Mouse (Mus musculus): ENCODE data around the gene Mrgprd. TPM values are rescaled to one million over a fixed set of nuclear protein-coding genes. Genes with fewer than 3 reads are reported as not detected.

The Mrgprd gene
- polyA plus RNA-seq, 1 experiment: not detected

- H3K4me3 ChIP-seq (ENCODE audit: insufficient read depth, low read depth, low read length): no peak overlapping the region
- H3K27ac ChIP-seq (replicated peaks; ENCODE audit: low read depth, low read length): no peak overlapping the region
- no peaks in the 10 kb centered on the region for H3K4me1 ChIP-seq (ENCODE audit: control insufficient read depth, insufficient read depth, insufficient read length, low read length)
Observed at GRCm38 (mm10) chr7:145319481-145319880, 4.8 kb downstream of the Mrgprd start.

GRCm38 (mm10) chr7:145323607-145324006 is 9.0 kb downstream of the Mrgprd start:
- no peak overlapping the region for H3K27ac ChIP-seq (replicated peaks; ENCODE audit: low read depth, low read length)
- H3K4me3 ChIP-seq (ENCODE audit: insufficient read depth, low read depth, low read length): no peak overlapping the region

GRCm38 (mm10) chr7:145325697-145326096 is 11.1 kb downstream of the Mrgprd start:
- no peaks in the 10 kb centered on the region for H3K4me1 ChIP-seq (ENCODE audit: control insufficient read depth, insufficient read depth, insufficient read length, low read length)
- H3K4me3 ChIP-seq (ENCODE audit: insufficient read depth, low read depth, low read length): no peak overlapping the region
- no peak overlapping the region for H3K27ac ChIP-seq (replicated peaks; ENCODE audit: low read depth, low read length)

More at GRCm38 (mm10) chr7:145323607-145324006, 9.0 kb downstream of the Mrgprd start:
- H3K4me1 ChIP-seq (ENCODE audit: control insufficient read depth, insufficient read depth, insufficient read length, low read length): no peaks in the 10 kb centered on the region

DNA sequence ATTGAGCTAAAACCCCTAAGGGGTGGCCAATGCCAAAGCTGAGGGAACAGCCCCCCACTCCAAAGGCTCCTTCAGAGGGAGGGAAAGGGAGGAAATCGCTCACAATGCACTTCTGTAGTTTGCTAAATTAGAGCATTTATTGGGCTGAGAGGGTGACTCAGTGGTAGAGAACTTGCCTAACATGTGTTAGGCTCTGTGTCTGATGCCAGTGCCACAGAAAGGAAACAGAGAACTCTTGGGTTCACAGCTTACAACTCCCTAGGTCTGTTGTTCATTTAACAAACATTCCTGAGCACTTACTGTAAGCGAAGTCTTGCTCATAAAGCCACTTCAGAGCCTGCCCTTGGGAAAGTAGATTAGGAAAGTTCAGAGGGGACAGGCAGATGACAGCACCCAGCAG is 15.3 kb downstream of the Mrgprd start:
- H3K4me1 ChIP-seq (ENCODE audit: control insufficient read depth, insufficient read depth, insufficient read length, low read length): no peaks in the 10 kb centered on the region
- H3K27ac ChIP-seq (replicated peaks; ENCODE audit: low read depth, low read length): no peak overlapping the region
- H3K4me3 ChIP-seq (ENCODE audit: insufficient read depth, low read depth, low read length): no peak overlapping the region

DNA sequence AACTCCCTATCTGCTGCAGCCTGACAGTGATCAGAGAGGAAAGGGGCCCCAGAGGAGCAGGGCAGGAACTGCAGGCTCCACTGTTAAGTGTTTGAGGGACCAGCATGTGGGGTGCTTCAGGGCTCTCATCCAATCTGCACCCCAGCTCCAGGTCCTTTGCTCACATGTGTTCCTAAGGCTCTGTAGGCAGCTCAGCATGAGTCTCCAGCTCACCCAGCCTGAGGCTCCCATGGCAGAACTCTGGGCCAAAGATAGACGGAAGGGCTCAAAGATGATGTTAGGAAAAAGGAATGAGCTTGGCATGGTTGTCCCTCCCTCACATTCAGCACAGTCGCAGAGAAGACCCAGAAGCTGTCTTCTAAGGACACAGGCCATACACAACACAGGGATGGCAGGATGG is 16.0 kb downstream of the Mrgprd start:
- Histone ChIP-seq H3K27ac (replicated peaks; ENCODE audit: low read depth, low read length) (no peak overlapping the region), H3K4me1 (ENCODE audit: control insufficient read depth, insufficient read depth, insufficient read length, low read length) (no peaks in the 10 kb centered on the region), H3K4me3 (ENCODE audit: insufficient read depth, low read depth, low read length) (no peak overlapping the region)

DNA sequence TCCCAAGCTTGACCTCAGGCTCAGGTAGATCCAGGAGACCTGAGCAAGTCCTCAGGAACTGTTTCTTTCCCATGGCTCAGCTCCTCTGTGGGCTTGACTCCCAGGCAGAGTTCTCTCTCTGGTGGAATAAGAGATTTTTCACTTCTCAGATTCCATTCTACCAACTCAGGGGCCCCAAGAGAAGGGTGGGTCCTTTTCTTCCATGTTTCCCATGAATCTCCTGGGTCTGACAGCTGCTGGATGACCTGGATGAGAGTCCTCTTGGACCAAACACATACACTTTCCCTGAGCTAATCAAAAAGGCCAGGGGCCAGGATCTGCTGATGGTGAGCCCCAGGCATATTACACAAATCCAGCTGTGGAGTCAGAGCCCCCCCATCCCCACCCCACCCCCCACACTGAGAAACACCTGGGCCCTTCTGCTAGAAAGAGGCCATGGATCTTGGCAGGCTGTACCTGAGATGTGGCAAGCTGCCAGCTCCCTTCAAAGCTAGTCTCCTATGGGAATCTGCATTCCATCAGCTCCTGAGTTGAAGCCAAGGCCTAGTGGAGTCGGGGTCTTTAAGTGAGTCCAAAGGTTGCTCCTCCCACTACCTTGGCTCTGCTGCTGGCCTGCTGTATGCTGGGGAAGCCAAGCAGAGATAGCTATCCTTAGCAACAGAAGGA is 17.9 kb downstream of the Mrgprd start:
- no peak overlapping the region for H3K4me3 ChIP-seq (ENCODE audit: insufficient read depth, low read depth, low read length)
- no peak overlapping the region for H3K27ac ChIP-seq (replicated peaks; ENCODE audit: low read depth, low read length)
- no peaks in the 10 kb centered on the region for H3K4me1 ChIP-seq (ENCODE audit: control insufficient read depth, insufficient read depth, insufficient read length, low read length)

DNA sequence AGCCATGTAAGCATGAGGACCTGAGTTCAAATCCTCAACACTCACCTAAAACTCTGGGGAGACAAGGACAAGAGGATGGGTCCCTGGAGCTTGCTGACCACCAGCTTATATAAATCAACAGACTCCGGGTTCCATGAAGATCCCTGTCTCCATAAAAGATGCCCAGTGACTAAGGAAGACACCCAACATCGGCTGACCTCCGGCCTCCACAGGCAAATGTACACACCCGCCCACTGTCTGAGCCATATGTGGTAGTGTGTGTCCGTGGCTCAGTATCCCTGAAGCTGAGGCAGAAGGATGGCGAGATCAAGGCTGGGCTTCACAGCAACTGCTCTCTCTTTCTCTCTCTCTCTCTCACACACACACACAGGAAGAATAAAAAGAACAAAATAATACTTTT is 19.3 kb downstream of the Mrgprd start:
- Histone ChIP-seq H3K4me1 (ENCODE audit: control insufficient read depth, insufficient read depth, insufficient read length, low read length) (no peaks in the 10 kb centered on the region), H3K4me3 (ENCODE audit: insufficient read depth, low read depth, low read length) (no peak overlapping the region), H3K27ac (replicated peaks; ENCODE audit: low read depth, low read length) (no peak overlapping the region)

DNA sequence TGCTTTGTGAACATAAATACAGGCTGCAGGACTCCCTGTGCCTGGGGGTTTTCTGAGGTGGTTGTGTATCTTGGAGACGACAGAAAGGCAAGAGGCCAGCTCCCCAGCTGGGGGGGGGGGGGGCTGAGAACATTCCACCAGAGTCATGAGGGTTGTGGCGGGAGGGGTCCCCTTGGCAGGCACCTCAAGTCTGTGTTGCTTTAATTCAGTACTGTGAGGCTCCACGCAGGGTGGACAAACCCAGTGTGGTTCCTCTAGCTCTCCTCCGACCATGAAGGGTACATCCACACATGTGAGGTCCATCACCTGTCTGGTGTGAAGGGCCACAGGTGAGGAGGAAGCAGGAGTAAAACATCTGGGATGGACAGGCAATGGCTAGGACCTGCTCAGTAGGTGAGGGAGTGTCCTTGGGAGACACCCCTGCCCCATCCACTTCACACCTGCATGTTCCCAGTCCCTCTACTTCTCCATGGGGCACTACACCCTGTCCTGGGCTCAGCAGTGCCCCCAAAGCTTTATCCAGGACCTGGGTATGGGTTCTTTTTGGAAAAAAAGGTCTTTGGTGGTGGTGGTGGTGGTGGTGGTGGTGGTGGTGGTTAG is 19.9 kb downstream of the Mrgprd start:
- Histone ChIP-seq H3K27ac (replicated peaks; ENCODE audit: low read depth, low read length) (no peak overlapping the region), H3K4me1 (ENCODE audit: control insufficient read depth, insufficient read depth, insufficient read length, low read length) (no peaks in the 10 kb centered on the region), H3K4me3 (ENCODE audit: insufficient read depth, low read depth, low read length) (no peak overlapping the region)

GRCm38 (mm10) chr7:145335199-145335598 is 20.6 kb downstream of the Mrgprd start:
- Histone ChIP-seq H3K4me3 (ENCODE audit: insufficient read depth, low read depth, low read length) (no peak overlapping the region), H3K27ac (replicated peaks; ENCODE audit: low read depth, low read length) (no peak overlapping the region), H3K4me1 (ENCODE audit: control insufficient read depth, insufficient read depth, insufficient read length, low read length) (no peaks in the 10 kb centered on the region)

DNA sequence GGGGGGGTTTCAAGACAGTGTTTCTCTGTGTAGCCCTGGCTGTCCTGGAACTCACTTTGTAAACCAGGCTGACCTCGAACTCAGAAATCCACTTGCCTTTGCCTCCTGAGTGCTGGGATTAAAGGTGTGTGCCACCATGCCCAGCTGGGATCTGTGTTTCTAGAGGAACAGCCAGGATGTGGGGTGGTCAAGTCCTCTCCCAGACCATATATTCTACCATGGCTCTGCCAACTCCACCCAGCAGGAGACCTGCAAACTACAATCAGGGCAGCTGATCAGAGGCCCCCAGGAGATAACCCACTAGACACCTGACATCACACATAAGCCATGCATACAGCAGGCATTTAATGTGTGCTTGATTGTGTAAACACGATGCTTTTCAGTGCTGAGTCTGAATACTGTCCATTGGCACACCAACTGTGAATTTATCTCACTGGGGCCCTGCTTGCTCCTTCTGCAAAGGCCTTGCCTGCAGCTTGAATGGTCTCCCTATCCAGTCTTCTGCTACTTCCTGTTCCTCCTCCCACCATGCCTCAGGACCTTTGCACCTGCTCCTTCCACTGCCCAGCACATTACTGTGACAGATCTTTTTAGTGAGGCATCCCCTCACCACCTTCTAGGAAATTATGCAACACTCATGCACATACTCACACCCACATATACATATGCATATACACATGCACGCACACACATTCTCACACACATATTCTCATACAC is 21.1 kb downstream of the Mrgprd start:
- Histone ChIP-seq H3K4me3 (ENCODE audit: insufficient read depth, low read depth, low read length) (no peak overlapping the region), H3K4me1 (ENCODE audit: control insufficient read depth, insufficient read depth, insufficient read length, low read length) (no peaks in the 10 kb centered on the region), H3K27ac (replicated peaks; ENCODE audit: low read depth, low read length) (no peak overlapping the region)

DNA sequence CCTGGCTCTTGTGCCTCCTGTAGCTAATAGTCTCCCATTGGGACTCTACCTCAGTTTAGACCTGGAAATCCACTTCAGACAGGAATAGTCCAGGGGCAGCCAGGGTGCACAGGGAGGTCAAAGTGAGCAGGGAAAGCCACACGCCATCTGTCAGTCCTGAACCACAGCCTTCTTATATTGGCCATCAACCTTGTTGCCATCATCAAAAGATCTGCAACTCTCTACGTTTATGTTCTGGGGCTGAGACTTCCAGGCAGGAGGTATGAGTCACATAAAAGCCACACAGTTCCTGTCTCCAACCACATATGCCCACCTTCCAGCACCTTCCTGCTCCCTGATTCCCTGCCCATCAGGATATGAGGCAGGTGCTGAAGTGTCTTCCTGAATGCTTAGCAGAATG is 23.3 kb downstream of the Mrgprd start:
- no peak overlapping the region for H3K27ac ChIP-seq (replicated peaks; ENCODE audit: low read depth, low read length)
- H3K4me3 ChIP-seq (ENCODE audit: insufficient read depth, low read depth, low read length): no peak overlapping the region
- no peaks in the 10 kb centered on the region for H3K4me1 ChIP-seq (ENCODE audit: control insufficient read depth, insufficient read depth, insufficient read length, low read length)

GRCm38 (mm10) chr7:145340248-145340904 is 25.7 kb downstream of the Mrgprd start:
- no peak overlapping the region for H3K27ac ChIP-seq (replicated peaks; ENCODE audit: low read depth, low read length)
- H3K4me3 ChIP-seq (ENCODE audit: insufficient read depth, low read depth, low read length): no peak overlapping the region
- H3K4me1 ChIP-seq (ENCODE audit: control insufficient read depth, insufficient read depth, insufficient read length, low read length): no peaks in the 10 kb centered on the region

Other genes with a start within 250 kb of the Mrgprd start
- not detected in 2 replicates for gene 1810010D01Rik, start 106.7 kb upstream of the Mrgprd start, polyA plus RNA-seq (2012; ENCODE audit: insufficient read depth, insufficient read length, missing spikeins)
- gene Tpcn2, start 30.8 kb upstream of the Mrgprd start, polyA plus RNA-seq (2012; ENCODE audit: insufficient read depth, insufficient read length, missing spikeins): 4.3 and 6.6 TPM in 2 replicates
- gene Mrgprf, start 14.0 kb upstream of the Mrgprd start, polyA plus RNA-seq (2012; ENCODE audit: insufficient read depth, insufficient read length, missing spikeins): 1.5 and 1.8 TPM in 2 replicates